Mouse (Mus musculus): ENCODE data around the gene Fig4.

Fig4 gene

DNA sequence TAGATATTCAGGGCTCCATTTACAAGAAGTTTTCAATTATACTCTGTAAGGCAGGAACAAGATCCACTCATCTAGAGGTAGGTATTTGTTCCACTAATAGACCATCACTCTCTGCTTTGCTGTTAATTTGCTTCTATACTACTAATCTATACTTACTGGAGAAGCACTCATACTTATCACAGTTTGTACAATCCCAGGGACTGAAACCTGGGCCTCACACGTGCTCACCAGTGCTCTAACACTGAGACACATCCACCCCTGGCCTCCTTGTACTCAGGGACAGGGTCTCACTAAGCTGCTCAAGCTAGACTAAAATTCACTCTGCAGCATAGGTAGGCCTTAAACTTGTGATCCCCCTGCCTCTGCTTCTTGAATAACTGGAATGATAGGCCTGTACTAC lies 41.8 kb downstream of the Fig4 start:
- DNase-seq (ENCODE audit: low read depth), result no peak

DNA sequence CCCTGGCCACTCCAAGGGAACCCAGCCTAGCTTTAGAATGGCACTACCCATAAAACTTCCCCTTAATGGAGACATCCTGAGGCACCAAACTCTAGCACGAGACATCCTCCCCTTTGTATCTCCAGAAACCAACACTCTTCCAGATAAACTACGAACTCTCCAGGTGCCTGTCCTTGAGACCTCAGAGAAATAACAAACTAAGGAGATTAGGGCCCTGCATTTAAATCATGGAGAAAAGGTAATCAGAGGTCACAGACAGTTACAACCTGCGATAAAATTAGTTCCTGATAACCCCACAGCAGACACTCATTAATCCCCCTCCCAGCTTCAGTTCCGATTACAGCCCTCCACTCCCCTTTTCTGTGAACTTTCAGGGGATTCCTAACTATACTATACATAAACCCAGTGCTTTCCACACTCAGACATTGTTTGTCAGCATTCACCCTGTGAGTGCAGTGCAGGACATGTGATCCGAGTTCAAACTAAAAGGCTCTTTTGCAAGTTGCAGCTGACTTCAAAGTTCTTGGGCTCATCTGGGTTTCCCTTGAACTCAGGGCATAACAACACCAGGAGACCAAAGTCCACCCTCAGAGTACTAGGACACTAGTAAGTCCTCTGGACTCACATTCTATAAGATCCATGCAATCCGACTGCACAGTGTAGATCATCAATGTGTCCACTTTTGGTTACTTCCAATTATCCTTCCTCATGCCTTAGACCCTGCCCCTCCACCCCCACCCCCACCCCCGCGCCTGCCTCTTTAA lies 42.6 kb downstream of the Fig4 start:
- no peak for DNase-seq (ENCODE audit: low read depth)

DNA sequence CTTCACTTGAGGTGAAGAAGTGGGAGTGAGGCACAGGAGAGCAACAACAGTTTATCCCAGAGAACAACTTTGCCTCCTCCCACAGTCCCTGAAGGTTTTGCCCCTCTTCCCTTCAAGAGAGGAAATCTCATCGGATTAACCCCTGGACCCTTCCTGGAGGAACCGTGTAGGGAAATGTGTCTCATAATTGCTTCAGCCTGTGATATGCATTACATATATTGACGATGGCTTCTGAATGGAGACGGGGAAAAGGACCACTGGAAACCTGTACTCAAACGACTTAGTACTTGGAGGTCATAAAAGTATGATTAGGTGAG lies 52.4 kb downstream of the Fig4 start:
- DNase-seq (ENCODE audit: low read depth), result no peak

DNA sequence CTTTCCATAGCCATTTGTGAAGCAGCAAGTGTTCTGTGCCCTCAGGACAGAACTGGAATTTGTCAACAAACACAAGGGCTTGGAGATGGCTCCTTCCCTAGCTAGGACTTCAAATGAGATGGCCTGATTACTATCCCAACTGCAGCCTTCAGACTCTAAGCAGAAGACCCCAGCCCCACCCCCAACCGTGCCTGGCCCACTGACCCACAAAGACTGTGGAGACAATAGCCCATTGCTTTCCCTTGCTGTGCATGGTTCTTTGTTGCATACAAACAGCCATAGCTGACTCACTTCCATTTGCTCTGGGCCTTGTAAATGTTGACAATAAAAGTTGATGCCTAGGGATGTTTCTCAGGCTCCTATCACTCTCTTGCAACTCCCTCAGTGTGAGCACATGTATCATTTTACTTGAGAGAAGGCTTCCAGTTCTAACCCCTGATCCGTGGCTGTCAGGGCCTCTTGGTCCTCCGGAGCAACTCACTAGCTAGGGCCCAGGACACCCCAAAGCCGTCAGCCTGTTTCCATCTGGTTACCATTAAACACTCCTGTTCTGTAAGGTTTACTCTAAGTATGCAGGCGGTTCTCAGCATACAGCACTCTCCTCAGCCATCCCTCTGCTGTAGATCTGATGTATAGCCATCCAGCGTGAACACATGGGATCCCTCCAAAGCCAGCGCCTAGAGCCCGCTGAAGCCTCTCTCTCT lies 52.9 kb downstream of the Fig4 start:
- no peak for DNase-seq (ENCODE audit: low read depth)

DNA sequence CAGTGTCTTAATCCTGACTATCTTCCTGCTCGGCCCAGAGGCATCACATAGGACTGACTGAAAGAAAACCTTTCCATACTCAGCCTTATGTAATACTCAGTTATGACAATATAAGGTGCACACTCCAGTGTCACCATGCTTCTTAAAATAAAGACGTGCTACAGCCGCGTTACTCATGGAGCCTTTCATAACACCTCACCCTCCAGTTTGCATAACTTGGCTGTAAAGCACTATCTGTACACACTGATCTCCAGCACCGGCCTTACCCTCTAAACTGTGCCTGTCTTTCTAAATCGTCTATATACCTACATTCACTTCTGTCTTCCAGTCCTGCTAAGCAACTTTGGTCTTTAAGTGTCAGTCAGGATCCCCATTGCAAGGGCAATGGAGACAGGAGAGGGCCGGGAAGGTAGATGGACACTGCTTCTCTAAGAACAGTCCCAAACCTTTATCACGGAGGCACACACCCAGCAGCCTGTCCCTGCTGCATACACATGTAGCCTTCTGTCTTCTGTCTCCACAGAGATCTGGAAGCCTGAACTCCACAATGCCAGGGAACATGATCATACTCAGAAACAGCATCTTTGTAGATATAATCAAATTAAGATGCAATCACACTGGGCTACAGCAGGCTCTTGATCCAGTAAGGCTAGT lies 53.9 kb downstream of the Fig4 start:
- DNase-seq (ENCODE audit: low read depth), result no peak

DNA sequence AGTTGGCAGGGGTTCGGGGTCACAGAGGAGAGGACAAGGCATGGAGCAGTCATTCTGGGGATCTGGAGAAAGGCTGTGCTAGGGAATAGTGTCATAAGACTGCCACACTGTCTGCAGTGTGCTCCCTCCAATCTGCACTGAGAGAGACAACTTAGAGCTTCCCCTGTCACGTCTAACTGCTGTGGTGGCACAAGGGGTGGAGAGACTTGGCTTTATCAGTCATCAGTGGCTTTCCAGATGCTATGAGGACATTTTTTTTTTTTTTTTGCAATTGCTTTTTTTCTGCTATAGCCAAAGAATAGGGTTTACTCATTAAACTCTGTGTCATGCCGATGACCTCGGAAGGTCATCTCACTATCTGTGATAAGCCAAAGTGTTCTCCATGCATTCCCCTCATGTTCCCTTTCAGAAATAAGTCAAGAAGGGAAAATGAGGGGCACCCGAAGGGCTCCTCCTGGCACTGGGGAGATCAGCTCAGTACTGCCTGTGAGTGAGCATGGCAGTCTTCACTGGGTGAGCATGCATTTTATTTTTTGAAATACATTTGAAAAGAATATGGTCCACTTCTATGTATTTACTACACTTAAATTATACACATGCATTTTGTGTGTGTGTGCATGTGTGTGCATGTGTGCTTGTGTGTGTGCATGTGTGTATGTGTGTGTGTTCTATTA lies 55.1 kb downstream of the Fig4 start:
- DNase-seq (ENCODE audit: low read depth), result no peak

DNA sequence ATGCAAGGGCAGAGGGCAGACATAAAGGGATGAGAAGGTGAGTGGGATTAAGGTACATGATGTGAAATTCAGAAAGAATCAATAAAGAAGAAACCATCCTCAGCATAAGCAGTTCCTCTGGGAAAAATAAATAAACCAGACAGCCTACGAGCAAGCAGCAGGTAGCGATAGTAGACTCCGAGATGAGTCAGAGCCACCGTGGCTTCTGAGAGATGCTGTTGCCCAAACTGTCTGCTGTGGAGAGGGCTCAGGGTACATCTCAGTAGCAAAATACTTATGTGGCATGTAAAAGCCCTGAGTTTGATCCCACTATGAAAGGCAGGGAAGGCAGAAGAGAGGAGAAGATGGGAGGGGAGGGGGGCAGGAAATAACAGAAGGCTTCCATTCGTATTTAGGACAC lies 56.9 kb downstream of the Fig4 start:
- no peak for DNase-seq (ENCODE audit: low read depth)

DNA sequence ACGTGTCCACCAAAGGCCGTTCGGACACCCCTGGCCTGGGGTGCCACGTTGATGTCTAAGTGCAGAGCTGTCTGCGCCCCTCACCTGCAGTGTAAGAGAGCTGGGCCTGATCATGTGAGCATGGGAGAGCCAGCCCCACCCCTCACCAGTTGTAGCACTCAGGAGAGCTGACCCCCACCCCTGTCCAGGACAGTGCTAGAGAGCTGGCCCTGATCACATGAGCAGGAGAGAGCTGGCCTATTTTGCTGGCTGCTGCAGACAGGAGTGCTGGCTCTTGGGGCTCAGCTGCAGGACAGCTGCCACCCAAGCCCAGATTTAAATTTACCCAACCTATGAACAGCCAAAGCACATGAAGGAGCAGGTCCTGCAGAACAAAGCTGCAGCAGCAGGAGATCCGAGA lies 57.6 kb downstream of the Fig4 start:
- no peak for DNase-seq (ENCODE audit: low read depth)

DNA sequence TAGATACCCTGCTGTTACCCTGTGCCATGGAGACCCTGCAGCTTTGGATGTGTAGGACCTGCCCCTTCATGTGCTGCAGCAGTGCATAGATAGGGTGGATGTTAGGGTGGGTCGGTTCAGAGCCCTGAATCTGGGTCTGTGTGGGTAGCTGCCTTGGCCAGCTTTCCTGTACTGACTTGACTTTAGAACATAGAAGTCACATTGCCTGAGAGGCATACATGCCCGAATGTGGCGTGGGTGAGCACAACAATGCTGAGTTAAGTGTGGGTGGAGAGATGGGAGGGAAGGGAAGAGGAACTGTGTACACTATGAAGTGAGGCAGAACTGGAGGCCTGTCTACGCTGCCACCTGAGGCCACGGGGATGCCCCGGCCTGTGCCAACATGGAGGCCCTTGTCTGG lies 58.0 kb downstream of the Fig4 start:
- DNase-seq (ENCODE audit: low read depth), result no peak

DNA sequence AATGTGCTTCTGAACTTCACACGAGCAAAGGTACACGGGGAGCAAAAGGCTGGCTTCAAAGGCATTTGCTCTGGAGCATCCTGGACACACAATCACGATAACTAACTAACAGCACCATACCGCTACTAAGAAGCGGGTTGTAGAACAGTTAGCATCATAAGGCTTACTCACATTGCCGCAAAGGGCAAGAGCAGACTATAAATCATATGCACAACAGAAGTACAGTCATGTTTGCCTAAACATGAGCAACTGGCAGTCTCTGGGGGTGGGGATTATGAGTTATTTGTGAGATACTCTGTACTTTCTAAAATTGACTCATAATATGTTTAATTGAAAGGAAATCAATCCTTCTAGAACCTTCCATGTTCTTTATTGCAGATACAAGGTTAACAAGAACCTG lies 59.1 kb downstream of the Fig4 start:
- no peak for DNase-seq (ENCODE audit: low read depth)

DNA sequence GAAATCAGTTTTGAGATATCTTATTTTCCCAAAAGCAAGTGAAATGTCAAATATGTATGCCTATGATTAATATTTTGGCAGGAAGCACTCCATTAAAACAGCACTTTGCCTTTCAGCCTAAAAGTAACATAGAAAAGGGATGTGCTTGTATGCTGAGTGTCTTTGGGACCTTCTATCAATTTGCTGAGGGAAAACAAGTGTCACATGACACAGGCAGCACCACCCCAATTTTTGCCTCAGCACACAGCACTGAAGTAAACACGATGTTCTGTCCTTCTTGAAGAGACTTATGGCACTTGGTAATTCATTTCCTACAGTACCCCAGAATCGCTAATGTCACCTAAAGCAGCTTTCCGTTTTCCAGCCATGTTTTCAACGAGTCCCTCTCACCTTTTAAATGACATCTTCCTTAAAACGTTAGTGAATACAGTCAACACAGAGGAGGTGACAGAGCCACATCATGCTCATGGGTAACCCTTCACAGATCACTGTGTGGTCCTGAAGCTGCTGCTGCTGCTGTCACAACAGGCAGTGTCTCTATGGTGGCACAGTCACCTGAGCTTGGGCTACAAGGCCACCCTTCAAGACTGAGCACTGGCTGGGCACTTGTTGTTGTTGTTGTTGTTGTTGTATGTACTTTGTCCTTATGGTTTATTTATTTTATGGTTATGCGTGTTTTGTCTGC lies 61.4 kb downstream of the Fig4 start:
- no peak for DNase-seq (ENCODE audit: low read depth)

DNA sequence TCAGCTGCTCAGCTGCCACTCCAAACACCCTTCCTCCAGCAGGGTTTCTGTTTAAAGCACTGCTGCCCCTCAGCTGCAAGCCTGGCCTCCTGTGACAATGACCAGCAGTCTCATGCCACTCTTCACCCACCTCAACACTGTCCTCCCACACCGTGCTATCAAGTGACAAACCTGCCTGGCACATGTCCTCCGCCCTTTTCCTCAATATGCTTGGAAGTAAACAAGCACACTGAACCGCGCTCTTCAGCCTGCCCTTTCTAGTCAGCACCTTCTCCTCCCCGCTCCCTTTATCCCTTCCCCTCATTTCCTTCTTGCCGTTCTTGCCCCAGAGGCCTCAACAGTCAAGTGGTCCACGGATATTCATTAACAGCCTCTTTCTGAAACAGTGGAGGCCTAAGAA lies 62.0 kb downstream of the Fig4 start:
- no peak for DNase-seq (ENCODE audit: low read depth)

DNA sequence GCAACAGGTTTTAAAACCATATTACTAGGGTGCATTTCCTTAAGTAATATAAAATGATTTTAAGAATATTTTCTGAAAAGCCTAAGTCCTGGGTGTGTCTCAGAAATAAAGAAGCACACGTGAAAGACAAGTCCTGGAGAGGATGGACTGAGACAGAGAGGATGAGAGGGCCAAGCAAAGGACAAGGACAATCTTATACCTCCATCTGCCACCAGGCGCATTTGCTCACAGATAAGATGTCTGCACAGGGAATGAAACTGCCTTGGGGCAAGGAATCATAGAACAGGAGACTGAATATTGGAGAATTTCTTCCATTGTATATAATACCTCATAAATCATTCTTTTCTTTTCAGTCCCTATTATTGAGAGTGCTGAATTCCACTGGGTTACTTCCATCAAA lies 67.0 kb downstream of the Fig4 start:
- DNase-seq (ENCODE audit: low read depth), result no peak

DNA sequence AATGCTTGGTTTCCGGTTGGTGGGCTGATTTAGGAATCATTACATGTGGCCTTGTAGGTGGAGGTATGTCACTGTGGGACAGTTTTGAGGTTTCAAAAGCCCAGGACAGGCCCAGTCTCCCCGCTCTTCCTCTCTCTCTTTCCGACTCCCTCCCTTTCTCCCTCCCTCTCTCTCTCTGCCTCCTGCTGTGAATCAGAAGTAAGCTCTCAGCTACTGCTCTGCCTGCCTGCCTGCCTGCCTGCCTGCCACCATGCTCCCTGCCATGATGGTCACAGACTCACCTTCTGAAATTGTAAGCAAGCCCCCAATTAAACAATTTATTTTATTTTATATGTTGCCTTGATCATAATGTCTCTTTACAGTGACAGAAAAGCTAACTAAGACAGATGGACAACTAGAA lies 67.5 kb downstream of the Fig4 start:
- no peak for DNase-seq (ENCODE audit: low read depth)

DNA sequence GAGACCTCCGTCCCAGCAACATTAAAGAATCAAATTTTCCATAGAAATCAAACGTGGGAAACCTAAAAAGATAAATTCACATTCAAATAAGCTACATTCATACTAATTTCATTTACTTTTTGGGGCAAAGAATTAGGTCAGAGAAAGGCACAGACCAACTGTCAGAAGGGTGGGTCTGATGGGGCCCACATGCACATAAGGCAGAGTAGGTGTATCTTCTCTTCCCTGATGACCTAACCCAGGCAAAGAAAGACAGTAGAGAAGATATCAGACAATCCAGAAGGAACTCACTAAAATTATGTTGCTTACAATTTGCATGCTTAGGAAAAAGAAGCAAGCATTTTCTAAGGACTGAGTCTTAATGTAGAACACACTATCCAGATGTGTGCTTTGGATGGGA lies 67.9 kb downstream of the Fig4 start:
- no peak for DNase-seq (ENCODE audit: low read depth)

DNA sequence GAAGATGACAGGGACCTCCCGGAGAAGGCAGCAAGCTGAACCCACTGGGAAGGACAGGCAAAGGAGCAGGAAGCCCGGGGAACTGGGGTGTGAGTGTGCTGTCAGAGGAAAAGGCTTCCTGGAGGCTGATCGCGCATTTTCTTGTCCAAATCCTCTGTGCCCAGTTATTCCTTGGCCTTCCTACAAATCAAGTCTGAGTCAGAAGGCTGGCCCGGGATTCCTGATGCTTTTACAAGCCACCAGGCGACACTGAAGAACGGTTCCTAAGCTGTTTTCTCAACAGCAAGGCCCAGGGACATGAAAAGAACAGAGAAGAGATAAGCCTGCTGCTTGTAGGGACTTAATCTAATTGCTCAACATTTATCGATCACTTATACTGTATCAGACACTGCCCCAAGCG lies 68.5 kb downstream of the Fig4 start:
- peak; percentile 13 for DNase-seq (ENCODE audit: low read depth)

DNA sequence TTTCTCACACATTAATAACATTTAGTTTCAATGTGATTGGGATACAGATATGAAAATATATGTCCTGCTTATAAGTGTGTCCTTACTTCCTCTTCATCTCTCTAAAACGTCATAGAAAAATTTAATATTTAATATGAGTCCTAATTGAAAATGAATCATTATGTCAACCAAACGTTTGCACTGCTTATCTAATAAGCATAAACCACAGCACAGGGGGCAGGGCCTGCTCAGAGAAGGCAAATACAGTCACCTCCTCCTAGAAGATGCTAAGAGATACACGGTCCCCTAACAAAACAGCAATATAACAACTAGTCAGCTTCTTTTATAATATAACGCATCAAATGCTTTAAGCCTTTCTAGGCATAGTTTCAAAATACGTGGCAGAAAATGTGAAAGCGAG lies 69.9 kb downstream of the Fig4 start:
- no peak for DNase-seq (ENCODE audit: low read depth)

DNA sequence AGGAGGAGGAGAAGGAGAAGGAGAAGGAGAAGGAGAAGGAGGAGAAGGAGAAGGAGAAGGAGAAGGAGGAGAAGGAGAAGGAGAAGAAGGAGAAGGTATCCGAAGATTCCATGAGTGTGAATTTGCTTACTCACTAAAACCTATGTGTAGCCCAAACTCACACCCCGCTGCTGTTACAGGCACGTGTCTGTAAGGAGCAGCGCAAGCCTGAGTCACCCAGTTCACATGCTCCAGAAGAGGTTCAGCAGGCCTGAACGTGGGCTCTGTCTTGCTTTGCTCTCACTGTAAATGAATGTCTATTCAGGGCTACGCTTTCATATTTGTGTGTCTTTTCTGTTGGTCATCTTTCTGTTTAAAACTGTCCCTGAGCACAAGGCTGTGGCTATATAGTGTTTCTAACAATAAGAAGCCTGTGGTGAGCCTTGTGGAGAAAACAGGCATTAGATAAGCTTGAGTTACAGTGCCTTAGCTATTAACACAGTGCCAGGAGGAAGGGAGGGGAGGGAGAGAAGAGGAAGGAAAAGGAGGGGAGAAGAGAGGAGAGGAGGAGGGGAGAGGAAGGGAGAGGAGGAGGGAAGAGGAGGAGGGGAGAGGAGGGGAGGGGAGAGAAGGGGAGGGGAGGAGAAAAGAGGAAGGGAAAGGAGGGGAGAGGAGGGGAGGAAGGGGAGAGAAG lies 71.8 kb downstream of the Fig4 start:
- no peak for DNase-seq (ENCODE audit: low read depth)

DNA sequence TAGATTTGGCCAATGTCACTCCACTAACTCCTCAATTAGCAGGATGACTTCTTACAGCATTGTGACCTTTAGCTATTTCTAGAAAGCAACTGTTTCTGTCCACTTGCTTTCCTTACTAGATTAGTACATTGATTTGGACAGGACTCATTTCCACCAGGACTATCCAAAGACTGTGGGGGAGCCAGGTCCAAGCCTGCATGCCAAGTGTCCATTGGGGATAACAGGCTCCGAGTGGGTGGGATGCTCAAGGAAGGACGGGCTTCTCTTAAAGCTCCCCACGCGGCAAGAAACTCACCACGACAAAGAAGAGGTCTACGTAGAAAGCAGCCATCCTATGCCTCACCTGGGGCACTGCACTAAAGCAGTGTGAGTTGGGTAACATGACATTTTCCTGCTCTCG lies 75.4 kb downstream of the Fig4 start:
- DNase-seq (ENCODE audit: low read depth), result no peak

DNA sequence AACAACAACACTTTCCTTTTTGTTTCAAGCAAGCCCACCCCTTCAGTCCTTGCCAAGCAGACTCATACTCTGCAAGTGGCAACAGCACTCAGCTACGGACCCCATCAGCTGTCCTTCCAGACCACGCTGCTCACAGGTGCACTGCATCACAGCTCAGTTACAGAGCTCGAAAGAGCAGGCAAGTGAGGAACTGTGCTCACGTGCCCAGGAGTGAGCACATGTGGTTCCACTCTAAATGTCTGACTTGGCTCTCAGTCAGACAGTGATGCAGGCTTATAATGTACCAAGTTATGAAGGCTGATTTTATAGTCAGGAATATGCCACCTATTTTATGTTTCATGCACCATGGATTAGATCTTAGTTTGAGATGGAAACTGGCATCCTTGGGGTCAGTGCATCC lies 79.6 kb downstream of the Fig4 start:
- DNase-seq (ENCODE audit: low read depth), result no peak

DNA sequence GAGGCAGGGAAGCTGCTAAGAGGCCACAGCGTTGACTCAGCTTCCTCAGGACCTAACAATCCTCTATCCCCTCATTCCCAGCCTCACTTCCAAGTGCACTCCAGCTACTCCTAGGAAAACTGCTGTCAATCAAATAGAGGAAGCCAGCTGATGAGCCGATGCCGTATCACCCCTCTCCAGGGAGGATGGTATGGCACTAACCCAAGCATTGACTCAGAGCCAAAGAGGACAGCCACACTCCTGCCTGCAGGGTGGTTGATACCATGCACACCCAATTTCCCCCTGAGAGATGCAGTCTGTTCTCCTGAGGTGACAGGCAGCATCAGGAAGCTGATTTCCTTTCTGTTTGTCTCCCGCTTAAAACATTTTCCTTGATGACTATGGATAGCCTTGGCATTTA lies 81.9 kb downstream of the Fig4 start:
- DNase-seq (ENCODE audit: low read depth), result no peak

DNA sequence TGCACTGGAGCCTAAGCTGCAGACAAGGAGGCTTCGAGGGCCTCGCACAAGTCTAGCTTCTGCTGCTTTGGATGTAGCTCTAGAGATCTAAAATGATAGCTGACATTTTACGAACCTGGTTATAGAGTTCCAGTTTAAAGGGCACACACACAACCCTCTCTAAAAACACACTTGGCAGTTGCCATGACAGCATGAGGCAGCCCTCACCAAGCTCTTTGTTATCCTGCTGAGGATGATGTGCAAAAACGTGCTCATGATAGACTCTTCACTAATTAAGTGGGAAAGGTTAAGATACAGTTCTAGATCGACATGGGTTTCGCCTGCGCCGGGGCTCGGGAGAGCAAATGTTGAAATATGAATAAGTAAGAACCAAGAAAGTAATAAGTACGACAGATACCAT lies 84.2 kb downstream of the Fig4 start:
- no peak for DNase-seq (ENCODE audit: low read depth)
